8 mouse cellular contexts compared by ENCODE assay signal in the genomic region with DNA sequence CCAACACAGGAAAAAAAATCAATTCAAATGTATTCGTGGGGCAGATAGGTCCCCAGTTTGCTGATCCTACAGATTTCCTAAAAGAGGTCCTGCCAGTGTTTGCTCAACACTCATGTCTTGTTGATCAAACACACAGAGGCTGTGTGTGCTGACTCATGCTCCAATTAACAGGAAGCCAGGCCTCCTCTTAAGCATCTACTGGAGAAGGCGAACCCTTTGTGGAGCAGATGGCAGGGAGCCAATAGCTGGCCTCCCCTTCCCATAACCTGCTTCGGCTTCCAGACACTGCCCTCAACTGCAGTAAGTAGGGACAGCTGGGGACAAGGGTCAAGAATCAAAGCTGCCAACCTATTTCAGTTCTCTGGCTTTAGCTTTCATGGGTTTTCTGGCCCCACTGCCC. TPM values are rescaled to one million over a fixed set of nuclear protein-coding genes. Genes with fewer than 3 reads are reported as not detected.
DNase-seq lines count a peak whose midpoint lies in the region; ATAC-seq and TF ChIP-seq lines count a peak whose summit lies in the region.

No protein-coding gene starts in this region.

- 0 out of 2 replicates have a peak, but pooled peaks cover 6% of the 10 kb centered on the region for H3K27me3 ChIP-seq in heart, embryonic 12.5 days (replicated peaks)
- H3K27me3 ChIP-seq in midbrain, postnatal 0 days (ENCODE audit: insufficient read depth, low read length): no peaks in the 10 kb centered on the region

- no peak overlapping the region for H3K4me2 ChIP-seq in heart, embryonic 12.5 days
- no peak overlapping the region for H3K4me2 ChIP-seq in midbrain, postnatal 0 days (ENCODE audit: low read depth, low read length, poor library complexity, severe bottlenecking)

- no peak overlapping the region for H3K9ac ChIP-seq in heart, embryonic 12.5 days
- H3K9ac ChIP-seq in midbrain, postnatal 0 days (replicated peaks; ENCODE audit: low read length, poor library complexity, severe bottlenecking): no peak overlapping the region

- WGBS in heart, embryonic 12.5 days: 22% methylated on average over 3 of the region's 3 CpGs
- WGBS in midbrain, postnatal 0 days: 34% methylated on average over 3 of the region's 3 CpGs

- no peak overlapping the region for H3K27ac ChIP-seq in heart, embryonic 12.5 days (ENCODE audit: poor library complexity, severe bottlenecking)
- no peak overlapping the region for H3K27ac ChIP-seq in midbrain, postnatal 0 days (ENCODE audit: low read depth, low read length)

- peaks cover 40% of the 10 kb centered on the region for H3K4me1 ChIP-seq in heart, embryonic 12.5 days (replicated peaks)
- peaks cover 2% of the 10 kb centered on the region; the same call in 1 of the 2 replicates for H3K4me1 ChIP-seq in midbrain, postnatal 0 days (ENCODE audit: insufficient read depth, low read length)

- H3K36me3 ChIP-seq in heart, embryonic 12.5 days: peaks cover 9% of the 10 kb centered on the region
- 0 out of 2 replicates have a peak, but pooled peaks cover 3% of the 10 kb centered on the region for H3K36me3 ChIP-seq in midbrain, postnatal 0 days (ENCODE audit: insufficient read depth, low read length)

- 0 out of 2 replicates have a peak, but pooled peaks have one; percentile 44 for ATAC-seq in heart, embryonic 12.5 days (ENCODE audit: insufficient number of reproducible peaks, low FRiP score)
- no peak for ATAC-seq in midbrain, postnatal 0 days (ENCODE audit: low FRiP score)

- DNase-seq in layer of hippocampus, adult 9-11 months: peak; percentile 25
- no peak for DNase-seq in layer of hippocampus, postnatal 36 days
- peak; percentile 64 for DNase-seq in brain, adult 2 months (ENCODE audit: low read depth, low spot score)
- DNase-seq in kidney, postnatal 14 days: peak; percentile 31
- peak; percentile 78 for DNase-seq in midbrain, postnatal 0 days (ENCODE audit: low spot score)
- DNase-seq in natural killer cell, adult 2 months (ENCODE audit: low spot score in 2 of 2): no peak
- no peak for DNase-seq in spleen, postnatal 10 days (ENCODE audit: low spot score in 2 of 2)

- peaks cover 7% of the 10 kb centered on the region for H3K9me3 ChIP-seq in heart, embryonic 12.5 days (replicated peaks)
- no peaks in the 10 kb centered on the region for H3K9me3 ChIP-seq in midbrain, postnatal 0 days (ENCODE audit: low read length)

- no peak for TF ChIP-seq CTCF in midbrain, postnatal 0 days (IDR thresholded peaks at IDR 0.05)

- H3K4me3 ChIP-seq in heart, embryonic 12.5 days: no peak overlapping the region
- H3K4me3 ChIP-seq in midbrain, postnatal 0 days (ENCODE audit: low read depth, low read length): no peak overlapping the region

RNA-seq across cellular contexts. Expression of a gene that starts 58.1 kb away (rescaled TPM):
- total RNA-seq in layer of hippocampus, postnatal 36 days (2021): 10 to 100 TPM in 1 of 2 experiments, 1 to 10 TPM in 1; 9.0 to 10.2 TPM
- polyA plus RNA-seq in heart, embryonic 12.5 days (2016; fragmentation: Nextera tagmentation; extraction: Ambion mirVana): 3.6 and 4.3 TPM in 2 replicates
- 13.1 and 17.0 TPM in 2 replicates for total RNA-seq in midbrain, postnatal 0 days (2014; rRNA removed)
- 2.2 and 2.9 TPM in 2 replicates for polyA plus RNA-seq in midbrain, postnatal 0 days (2015; fragmentation: Nextera tagmentation; extraction: Ambion mirVana)

Comparison
In these comparisons a context has a peak if more than half of its experiments do, and no peak if none do; other contexts are left out.
1. DNase-seq: peak in layer of hippocampus, adult 9-11 months (single experiment), brain, adult 2 months (single experiment), kidney, postnatal 14 days (single experiment) and midbrain, postnatal 0 days (single experiment); none in layer of hippocampus, postnatal 36 days (0 of 2), natural killer cell, adult 2 months (0 of 2) and spleen, postnatal 10 days (0 of 2).